Mouse (Mus musculus) NIH3T3 (cell line): ENCODE results near the gene Gm28230.

Source experiments
- DNase-seq: peaks from one replicate; pipeline ENCODE4 v3.0.0-alpha.2; 2012; ENCODE audit warnings: low read depth

The Gm28230 gene

GRCm38 (mm10) chr2:74739869-74740268 lies 13.3 kb downstream of the Gm28230 start:
- no peak for DNase-seq

GRCm38 (mm10) chr2:74740311-74741091 lies 14.0 kb downstream of the Gm28230 start:
- DNase-seq = no peak

GRCm38 (mm10) chr2:74741252-74741978 lies 14.9 kb downstream of the Gm28230 start:
- peak; percentile 5 for DNase-seq

GRCm38 (mm10) chr2:74741979-74742277 lies 15.4 kb downstream of the Gm28230 start:
- no peak for DNase-seq

- no peak for DNase-seq
These were observed 19.2 kb downstream of the Gm28230 start for GRCm38 (mm10) chr2:74745540-74746297.

GRCm38 (mm10) chr2:74746298-74746921 lies 19.9 kb downstream of the Gm28230 start:
- DNase-seq = no peak

- no peak for DNase-seq
These were observed 20.5 kb downstream of the Gm28230 start for GRCm38 (mm10) chr2:74747006-74747405.

GRCm38 (mm10) chr2:74747661-74748141 lies 21.2 kb downstream of the Gm28230 start:
- DNase-seq = no peak

- DNase-seq = no peak
These were observed 22.0 kb downstream of the Gm28230 start for GRCm38 (mm10) chr2:74748436-74748995.

GRCm38 (mm10) chr2:74749337-74750121 lies 23.0 kb downstream of the Gm28230 start:
- no peak for DNase-seq

- no peak for DNase-seq
These were observed 24.3 kb downstream of the Gm28230 start for GRCm38 (mm10) chr2:74750731-74751250.

GRCm38 (mm10) chr2:74751861-74752260 lies 25.3 kb downstream of the Gm28230 start:
- DNase-seq = no peak

GRCm38 (mm10) chr2:74752431-74753174 lies 26.1 kb downstream of the Gm28230 start:
- no peak for DNase-seq

- DNase-seq = no peak
These were observed 26.6 kb downstream of the Gm28230 start for GRCm38 (mm10) chr2:74753175-74753523.

GRCm38 (mm10) chr2:74753711-74754110 lies 27.2 kb downstream of the Gm28230 start:
- DNase-seq = no peak

- DNase-seq = no peak
These were observed 33.6 kb downstream of the Gm28230 start for GRCm38 (mm10) chr2:74760146-74760545.

- DNase-seq = no peak
These were observed 35.4 kb downstream of the Gm28230 start for GRCm38 (mm10) chr2:74761941-74762340.

- no peak for DNase-seq
These were observed 36.2 kb downstream of the Gm28230 start, which contains the start of gene Hoxd1 for GRCm38 (mm10) chr2:74762522-74763244. TSS of gene Hoxd1 (plus strand) at chr2:74762980.

GRCm38 (mm10) chr2:74763245-74763735 lies 36.8 kb downstream of the Gm28230 start:
- no peak for DNase-seq
